In the genomic region with DNA sequence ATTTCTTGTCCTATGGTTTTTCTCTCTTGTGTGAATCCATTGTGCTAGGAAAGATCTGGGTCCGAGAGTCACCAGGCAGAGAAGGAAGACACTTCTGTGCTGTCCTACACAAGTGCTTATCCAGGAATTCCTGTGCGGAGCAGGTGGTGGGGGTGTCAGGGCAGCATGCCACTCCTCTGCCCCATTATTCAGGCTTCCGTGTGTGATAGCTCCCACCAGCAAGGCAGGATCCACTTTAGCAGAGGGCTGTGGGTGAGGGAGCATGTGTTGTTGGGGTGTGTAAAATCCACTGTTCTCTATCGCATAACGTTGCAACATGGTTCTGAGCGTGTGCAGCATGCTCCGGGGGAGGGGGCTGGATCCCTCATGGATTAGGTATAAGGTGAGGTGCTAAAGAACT, we compare ENCODE assay signal across 10 mouse cellular contexts.
A peak's percentile ranks its signal among the peaks of the same experiment; 100 is the strongest.
DNase-seq lines count a peak whose midpoint lies in the region; ATAC-seq and TF ChIP-seq lines count a peak whose summit lies in the region.
"Had no signal": no experiment of that assay in that cellular context is flagged by ENCODE, and none has a peak within 500 bp of the region (broad histone marks: within the 10 kb centered on the region; RNA-seq: fewer than 3 reads in every experiment).

No protein-coding gene starts in this region.

- H3K27me3 ChIP-seq in heart, embryonic 12.5 days (replicated peaks): peaks cover 14% of the 10 kb centered on the region; the same call in 1 of the 2 replicates
- peaks cover 25% of the 10 kb centered on the region for H3K27me3 ChIP-seq in forebrain, embryonic 10.5 days (ENCODE audit: poor library complexity, severe bottlenecking)
- no peaks in the 10 kb centered on the region for H3K27me3 ChIP-seq in neural tube, embryonic 11.5 days (ENCODE audit: control insufficient read depth, insufficient read depth, low read length)
- H3K27me3 ChIP-seq in liver, postnatal 0 days (ENCODE audit: insufficient read depth, low read length): peaks cover 7% of the 10 kb centered on the region

- H3K4me2 ChIP-seq in heart, embryonic 12.5 days: peak overlapping the region; percentile 79
- H3K4me2 ChIP-seq in neural tube, embryonic 11.5 days (ENCODE audit: low read depth): peak overlapping the region; percentile 54
- no peak overlapping the region for H3K4me2 ChIP-seq in liver, postnatal 0 days (ENCODE audit: low read depth, low read length)

- 67% methylated on average over 7 of the region's 7 CpGs for WGBS in heart, embryonic 12.5 days
- WGBS in forebrain, embryonic 10.5 days: 74% methylated on average over 7 of the region's 7 CpGs
- 78% methylated on average over 7 of the region's 7 CpGs for WGBS in neural tube, embryonic 11.5 days
- WGBS in liver, postnatal 0 days (ENCODE audit: insufficient replicate concordance): 72% methylated on average over 7 of the region's 7 CpGs

- peaks cover 11% of the 10 kb centered on the region; the same call in 1 of the 2 replicates for H3K4me1 ChIP-seq in heart, embryonic 12.5 days (replicated peaks)
- H3K4me1 ChIP-seq in forebrain, embryonic 10.5 days: peaks cover 35% of the 10 kb centered on the region
- no peaks in the 10 kb centered on the region for H3K4me1 ChIP-seq in neural tube, embryonic 11.5 days (ENCODE audit: control insufficient read depth, insufficient read depth, low read length)
- no peaks in the 10 kb centered on the region; the same call in 1 of the 2 replicates for H3K4me1 ChIP-seq in liver, postnatal 0 days (ENCODE audit: insufficient read depth)

- no peak for TF ChIP-seq CTCF in layer of hippocampus, adult 2 months (conservative IDR thresholded peaks at IDR 0.05)
- TF ChIP-seq CTCF in liver, postnatal 0 days (IDR thresholded peaks at IDR 0.05; ENCODE audit: low read depth): no peak

- no peak overlapping the region for H3K9ac ChIP-seq in heart, embryonic 12.5 days
- no peak overlapping the region for H3K9ac ChIP-seq in neural tube, embryonic 11.5 days (ENCODE audit: low read length)
- no peak overlapping the region for H3K9ac ChIP-seq in liver, postnatal 0 days (replicated peaks)

- H3K27ac ChIP-seq in heart, embryonic 12.5 days (ENCODE audit: poor library complexity, severe bottlenecking): no peak overlapping the region
- H3K27ac ChIP-seq in forebrain, embryonic 10.5 days: no peak overlapping the region
- peak overlapping the region; percentile 97 for H3K27ac ChIP-seq in layer of hippocampus, adult 2 months
- no peak overlapping the region for H3K27ac ChIP-seq in neural tube, embryonic 11.5 days (ENCODE audit: low read depth, low read length)
- H3K27ac ChIP-seq in liver, postnatal 0 days (ENCODE audit: low read depth): no peak overlapping the region

- H3K4me3 ChIP-seq in heart, embryonic 12.5 days: no peak overlapping the region
- H3K4me3 ChIP-seq in forebrain, embryonic 10.5 days: peak overlapping the region; percentile 57; the same call in 1 of the 2 replicates
- H3K4me3 ChIP-seq in layer of hippocampus, adult 2 months: peak overlapping the region; percentile 70
- peak overlapping the region; percentile 44 for H3K4me3 ChIP-seq in neural tube, embryonic 11.5 days (ENCODE audit: low read depth, low read length)
- no peak overlapping the region for H3K4me3 ChIP-seq in liver, postnatal 0 days (ENCODE audit: low read depth, low read length)

- TF ChIP-seq EP300 in liver, postnatal 0 days (IDR thresholded peaks at IDR 0.05; ENCODE audit: low read depth): no peak

- ATAC-seq in heart, embryonic 12.5 days (ENCODE audit: insufficient number of reproducible peaks, low FRiP score): no peak
- ATAC-seq in neural tube, embryonic 11.5 days (ENCODE audit: insufficient read depth, low FRiP score, low TSS enrichment): no peak
- no peak for ATAC-seq in liver, postnatal 0 days

- no peaks in the 10 kb centered on the region for H3K36me3 ChIP-seq in heart, embryonic 12.5 days
- H3K36me3 ChIP-seq in forebrain, embryonic 10.5 days (replicated peaks): no peaks in the 10 kb centered on the region
- H3K36me3 ChIP-seq in neural tube, embryonic 11.5 days (ENCODE audit: control insufficient read depth, insufficient read depth, low read length): no peaks in the 10 kb centered on the region
- no peaks in the 10 kb centered on the region for H3K36me3 ChIP-seq in liver, postnatal 0 days (replicated peaks; ENCODE audit: insufficient read depth, low read length)

- no peak for DNase-seq in heart, adult 18-20 months
- DNase-seq in forebrain, embryonic 10.5 days (ENCODE audit: extremely low spot score, low spot score): no peak
- peak; percentile 67 to 71 for DNase-seq in layer of hippocampus, adult 2 months (ENCODE audit: low spot score in 2 of 2)
- DNase-seq in neural tube, embryonic 11.5 days (ENCODE audit: low spot score): no peak
- no peak for DNase-seq in ovary, adult 18-20 months (ENCODE audit: low spot score)
- DNase-seq in thymus, postnatal 0 days (ENCODE audit: low spot score): no peak
- DNase-seq in liver, postnatal 0 days: no peak
- DNase-seq: cerebellum, adult 9-11 months; lung, postnatal 4 days had no signal

- no peaks in the 10 kb centered on the region for H3K9me3 ChIP-seq in heart, embryonic 12.5 days (replicated peaks)
- no peaks in the 10 kb centered on the region for H3K9me3 ChIP-seq in forebrain, embryonic 10.5 days
- no peaks in the 10 kb centered on the region for H3K9me3 ChIP-seq in neural tube, embryonic 11.5 days (ENCODE audit: control insufficient read depth, low read length)
- no peaks in the 10 kb centered on the region for H3K9me3 ChIP-seq in liver, postnatal 0 days (ENCODE audit: low read length)

Comparison
In these comparisons a context has a peak if more than half of its experiments do, and no peak if none do; other contexts are left out.
1. H3K4me3 ChIP-seq: peak in forebrain, embryonic 10.5 days (single experiment), layer of hippocampus, adult 2 months (single experiment) and neural tube, embryonic 11.5 days (single experiment); none in heart, embryonic 12.5 days (single experiment) and liver, postnatal 0 days (single experiment).
2. DNase-seq: peak in layer of hippocampus, adult 2 months (2 of 2); none in heart, adult 18-20 months (0 of 2), forebrain, embryonic 10.5 days (single experiment), neural tube, embryonic 11.5 days (single experiment), ovary, adult 18-20 months (single experiment), thymus, postnatal 0 days (single experiment) and liver, postnatal 0 days (single experiment).